Mouse (Mus musculus) lung, postnatal 0 days (tissue): ENCODE measurements around the gene Snx10. TPM values are rescaled to one million over a fixed set of nuclear protein-coding genes. Genes with fewer than 3 reads are reported as not detected.

Experiments used
- ATAC-seq: fragments of 200-750 bp; cut with Nextera tagmentation; 2 replicates; pipeline ENCODE4 v1.8.0; 2017; ENCODE audit warnings: moderate library complexity
- DNase-seq: peaks from one replicate; pipeline ENCODE4 v3.0.0-alpha.2; 2016; ENCODE audit warnings: low spot score
- H3K27ac ChIP-seq: fragments of 300-500 bp; sonication (generic); 2 replicates; pipeline ENCODE4 v1.5.1; 2014; ENCODE audit warnings: antibody characterized with exemption, mild to moderate bottlenecking, low read length, mixed read lengths
- H3K27me3 ChIP-seq: fragments of 300-500 bp; sonication (generic); replicated peaks from 2 replicates; pipeline ENCODE4 v1.6.1; 2014; ENCODE audit warnings: low read length, mixed read lengths; ENCODE audit not compliant: insufficient read depth
- H3K36me3 ChIP-seq: fragments of 300-500 bp; sonication (generic); 2 replicates; pipeline ENCODE4 v1.6.1; 2014; ENCODE audit warnings: low read length, mixed read lengths; ENCODE audit not compliant: insufficient read depth
- H3K4me1 ChIP-seq: fragments of 300-500 bp; sonication (generic); 2 replicates; pipeline ENCODE4 v1.6.1; 2014; ENCODE audit warnings: antibody characterized with exemption, low read depth, low read length, mixed read lengths; ENCODE audit not compliant: insufficient read depth
- H3K4me2 ChIP-seq: fragments of 300-500 bp; sonication (generic); replicated peaks from 2 replicates; pipeline ENCODE4 v1.6.1; 2014; ENCODE audit warnings: low read depth, mild to moderate bottlenecking, low read length, moderate library complexity, mixed read lengths
- H3K4me3 ChIP-seq: fragments of 300-500 bp; sonication (generic); 2 replicates; pipeline ENCODE4 v1.5.1; 2014; ENCODE audit warnings: low read depth, low read length
- H3K9ac ChIP-seq: fragments of 300-500 bp; sonication (generic); replicated peaks from 2 replicates; pipeline ENCODE4 v1.6.1; 2014; ENCODE audit warnings: low read depth, mild to moderate bottlenecking
- H3K9me3 ChIP-seq: fragments of 300-500 bp; sonication (generic); 2 replicates; pipeline ENCODE4 v1.6.1; 2016; ENCODE audit warnings: low read length, mixed read lengths
- CTCF ChIP-seq: IDR thresholded peaks from 2 replicates; pipeline ENCODE4 v1.5.1; 2016; ENCODE audit warnings: antibody characterized with exemption, mild to moderate bottlenecking
- EP300 ChIP-seq: IDR thresholded peaks from 2 replicates; pipeline ENCODE4 v1.6.1; 2016; ENCODE audit warnings: antibody characterized with exemption, mild to moderate bottlenecking, control low read depth
- WGBS: fragments of 180-500 bp; shearing (Covaris S2); extraction: QIAGEN DNeasy Blood & Tissue Kit; methylation state at CpG from one replicate; pipeline ENCODE4 v1.1.7; 2014; 5-methylcytosine and 5-hydroxymethylcytosine counted together
- polyA plus RNA-seq: library from polyadenylated mRNA; unstranded; fragments of >200 nt; fragmentation: Nextera tagmentation; extraction: Ambion mirVana; gene quantifications from 2 replicates; pipeline ENCODE4 v1.2.1, GENCODE M21; 2015

The Snx10 gene
- polyA plus RNA-seq, 1 experiment from 2014 or later = 11.8 TPM

DNA sequence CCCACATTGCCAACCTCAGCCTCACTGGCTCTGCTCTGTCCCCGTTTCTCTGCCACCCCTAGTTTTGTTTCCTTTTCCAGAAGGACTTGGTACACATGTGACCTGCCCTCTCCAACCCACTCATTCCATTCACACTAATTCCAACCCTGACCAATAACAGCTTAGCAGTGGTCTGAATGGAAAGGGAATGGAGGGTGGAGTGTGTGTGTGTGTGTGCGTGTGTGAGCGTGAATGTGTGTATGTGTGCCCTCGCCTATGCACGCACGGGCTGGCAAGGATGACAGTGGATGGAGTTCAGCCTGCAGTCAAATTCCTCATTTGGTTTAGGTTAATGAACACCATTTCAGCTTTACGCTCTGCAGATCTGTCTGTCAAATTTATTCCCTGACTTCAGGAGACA, 74.4 kb downstream of the Snx10 start:
- TF ChIP-seq CTCF (no peak), EP300 (no peak)
- WGBS = 80% methylated on average over 7 of the region's 7 CpGs
- Histone ChIP-seq H3K4me1 (no peaks in the 10 kb centered on the region), H3K4me3 (no peak overlapping the region), H3K9me3 (no peaks in the 10 kb centered on the region), H3K27ac (no peak overlapping the region), H3K9ac (no peak overlapping the region), H3K4me2 (no peak overlapping the region), H3K27me3 (no peaks in the 10 kb centered on the region), H3K36me3 (no peaks in the 10 kb centered on the region)
- ATAC-seq (no peak), DNase-seq (no peak)

DNA sequence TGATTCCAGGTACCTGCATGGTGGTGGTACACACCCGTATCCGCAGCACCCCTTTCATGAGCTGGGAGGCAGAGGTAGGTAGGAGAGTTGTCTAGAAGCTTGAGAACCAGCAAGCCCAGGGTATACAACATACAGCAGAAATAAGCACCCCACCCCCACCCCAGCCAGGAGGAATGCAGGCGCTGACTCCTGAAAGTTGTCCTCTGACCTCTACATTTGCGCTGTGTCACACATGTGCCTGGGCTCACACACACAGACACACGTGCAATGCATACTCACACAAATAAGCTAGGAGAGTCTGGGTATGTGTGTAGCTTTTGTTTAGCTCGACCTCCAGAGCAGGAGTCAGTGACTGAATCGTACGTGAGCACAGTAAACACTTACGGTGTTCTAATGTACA, 76.7 kb downstream of the Snx10 start:
- Histone ChIP-seq H3K9me3 (no peaks in the 10 kb centered on the region), H3K4me1 (no peaks in the 10 kb centered on the region), H3K27me3 (no peaks in the 10 kb centered on the region), H3K36me3 (no peaks in the 10 kb centered on the region), H3K27ac (no peak overlapping the region), H3K4me2 (no peak overlapping the region), H3K4me3 (no peak overlapping the region), H3K9ac (no peak overlapping the region)
- 73% methylated on average over 9 of the region's 9 CpGs for WGBS
- no peak for DNase-seq
- TF ChIP-seq EP300 = no peak
- no peak for TF ChIP-seq CTCF
- no peak for ATAC-seq

DNA sequence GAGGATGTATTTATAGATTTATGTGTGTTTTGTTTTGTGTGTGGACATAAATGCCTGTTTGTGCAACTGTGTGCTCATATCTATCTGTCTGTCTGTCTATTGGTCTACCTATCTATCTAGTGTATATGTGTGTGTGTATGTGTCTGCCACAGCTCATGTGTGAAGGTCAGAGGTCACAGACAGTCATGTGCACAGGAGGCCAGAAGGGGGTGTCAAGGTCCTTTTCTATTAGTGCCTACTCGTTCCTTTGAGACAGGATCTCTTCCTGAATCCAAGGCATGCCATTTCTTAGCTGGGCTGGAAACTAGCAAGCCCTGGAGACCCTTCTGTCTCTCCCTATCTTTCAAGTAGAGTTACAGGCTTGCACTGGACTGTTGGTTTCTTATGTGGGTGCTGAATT, 78.6 kb downstream of the Snx10 start:
- Histone ChIP-seq H3K27ac (no peak overlapping the region), H3K4me1 (no peaks in the 10 kb centered on the region), H3K9ac (no peak overlapping the region), H3K9me3 (no peaks in the 10 kb centered on the region), H3K36me3 (no peaks in the 10 kb centered on the region), H3K4me2 (no peak overlapping the region), H3K27me3 (no peaks in the 10 kb centered on the region), H3K4me3 (no peak overlapping the region)
- DNase-seq (no peak), ATAC-seq (no peak)
- TF ChIP-seq EP300 = no peak
- TF ChIP-seq CTCF = 0 out of 2 replicates have a peak, but pooled peaks have one; percentile 14
- WGBS = 73% methylated on average over 1 of the region's 1 CpGs

DNA sequence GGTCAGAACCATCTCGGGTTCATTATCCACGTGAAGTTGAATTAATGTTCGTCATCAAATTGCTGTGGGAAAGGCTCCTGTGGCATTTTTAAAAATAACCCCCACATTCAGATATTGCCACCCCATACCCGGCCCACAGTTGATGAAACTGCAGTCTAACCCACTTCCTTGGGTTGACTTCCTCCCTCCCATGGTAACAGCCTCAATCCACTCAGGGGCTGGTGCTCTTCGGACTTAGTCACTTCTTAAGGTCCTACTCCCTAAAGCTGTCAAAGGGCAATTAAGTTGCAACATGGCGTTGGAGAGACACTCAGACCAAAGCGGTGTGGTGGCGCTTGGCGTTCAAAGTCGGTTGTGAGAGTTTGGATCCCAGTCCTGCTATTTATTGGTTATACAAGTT, 80.0 kb downstream of the Snx10 start:
- Histone ChIP-seq H3K4me1 (no peaks in the 10 kb centered on the region), H3K36me3 (no peaks in the 10 kb centered on the region), H3K27ac (no peak overlapping the region), H3K27me3 (no peaks in the 10 kb centered on the region), H3K4me2 (no peak overlapping the region), H3K4me3 (no peak overlapping the region), H3K9ac (no peak overlapping the region), H3K9me3 (no peaks in the 10 kb centered on the region)
- ATAC-seq (no peak), DNase-seq (no peak)
- TF ChIP-seq EP300 (no peak), CTCF (no peak)
- 88% methylated on average over 10 of the region's 10 CpGs for WGBS

DNA sequence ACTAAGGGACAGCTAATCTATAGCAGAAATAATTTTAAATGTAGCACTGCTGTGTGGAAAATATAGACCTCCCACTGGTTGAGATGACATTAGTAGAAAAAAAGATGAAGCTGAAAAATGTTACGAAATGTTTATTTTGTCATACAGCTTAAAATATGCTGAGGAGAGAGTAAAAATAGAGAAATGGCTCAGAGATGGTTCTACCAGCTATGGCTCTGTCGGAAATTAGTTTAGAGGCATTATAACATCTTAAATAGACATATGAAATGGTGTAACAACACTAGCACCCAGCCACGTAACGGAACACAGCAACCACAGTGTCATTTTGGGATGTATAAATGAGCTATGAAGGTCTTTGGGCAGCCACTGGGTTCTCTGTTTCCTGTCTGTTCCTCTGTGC, 82.5 kb downstream of the Snx10 start:
- WGBS = 61% methylated on average over 4 of the region's 4 CpGs
- no peak overlapping the region for H3K4me2 ChIP-seq
- no peaks in the 10 kb centered on the region for H3K36me3 ChIP-seq
- H3K27me3 ChIP-seq = 0 out of 2 replicates have a peak, but pooled peaks cover 4% of the 10 kb centered on the region
- no peak overlapping the region for H3K9ac ChIP-seq
- no peaks in the 10 kb centered on the region for H3K4me1 ChIP-seq
- DNase-seq = peak; percentile 50
- no peaks in the 10 kb centered on the region for H3K9me3 ChIP-seq
- no peak overlapping the region for H3K27ac ChIP-seq
- TF ChIP-seq CTCF (no peak), EP300 (no peak)
- no peak for ATAC-seq
- no peak overlapping the region for H3K4me3 ChIP-seq

DNA sequence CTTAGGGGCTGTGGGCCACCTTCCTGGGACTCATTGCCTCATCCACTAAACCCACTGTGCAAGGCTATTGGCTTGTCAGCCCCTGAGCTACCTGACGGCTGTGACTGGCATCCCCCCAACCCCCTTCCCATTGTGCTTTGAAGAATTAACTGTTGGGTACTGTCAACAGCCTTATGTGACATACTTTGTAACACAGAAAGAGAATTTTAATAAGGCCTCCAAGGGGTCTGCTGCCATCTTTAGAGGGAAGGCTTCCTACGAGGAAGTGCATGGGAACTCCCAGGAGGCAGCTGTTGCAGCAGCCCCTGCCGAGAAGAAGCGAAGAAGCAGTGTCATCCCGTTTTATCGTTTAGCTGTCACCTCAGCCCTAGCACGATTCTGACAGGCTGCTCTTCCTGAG, 83.1 kb downstream of the Snx10 start:
- 42% methylated on average over 7 of the region's 7 CpGs for WGBS
- Histone ChIP-seq H3K27me3 (0 out of 2 replicates have a peak, but pooled peaks cover 4% of the 10 kb centered on the region), H3K4me1 (no peaks in the 10 kb centered on the region), H3K4me2 (no peak overlapping the region), H3K27ac (no peak overlapping the region), H3K9ac (no peak overlapping the region), H3K36me3 (no peaks in the 10 kb centered on the region), H3K4me3 (no peak overlapping the region), H3K9me3 (no peaks in the 10 kb centered on the region)
- TF ChIP-seq EP300 (no peak), CTCF (no peak)
- ATAC-seq (no peak), DNase-seq (no peak)

DNA sequence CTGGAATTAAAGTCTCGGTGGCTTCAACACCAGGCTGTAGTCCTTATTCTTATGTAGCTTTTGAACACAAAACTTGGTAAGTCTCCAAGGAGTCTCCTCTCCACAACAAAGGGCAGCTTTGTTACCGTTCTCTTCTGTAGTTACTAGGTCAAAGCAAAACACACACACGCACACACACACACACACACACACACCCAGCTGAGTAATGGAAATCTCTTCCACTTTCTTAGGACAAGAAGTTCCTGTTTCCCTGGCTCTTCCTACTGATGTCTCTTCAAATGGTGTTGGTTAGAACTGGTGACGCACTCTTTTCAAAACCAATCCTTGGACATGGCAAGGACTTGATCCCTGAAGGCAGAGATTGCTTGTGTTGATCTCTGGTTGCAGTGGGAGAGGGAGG, 87.9 kb downstream of the Snx10 start:
- Histone ChIP-seq H3K27ac (no peak overlapping the region), H3K9ac (no peak overlapping the region), H3K4me1 (no peaks in the 10 kb centered on the region), H3K9me3 (no peaks in the 10 kb centered on the region), H3K4me2 (no peak overlapping the region), H3K4me3 (no peak overlapping the region), H3K27me3 (0 out of 2 replicates have a peak, but pooled peaks cover 4% of the 10 kb centered on the region), H3K36me3 (no peaks in the 10 kb centered on the region)
- peak; percentile 75 for TF ChIP-seq EP300
- no peak for TF ChIP-seq CTCF
- DNase-seq (peak; percentile 24), ATAC-seq (peak; percentile 25; the same call in 1 of the 2 replicates)
- WGBS = 64% methylated on average over 4 of the region's 4 CpGs
